ENCODE assay signal across 17 mouse cellular contexts in the genomic region with DNA sequence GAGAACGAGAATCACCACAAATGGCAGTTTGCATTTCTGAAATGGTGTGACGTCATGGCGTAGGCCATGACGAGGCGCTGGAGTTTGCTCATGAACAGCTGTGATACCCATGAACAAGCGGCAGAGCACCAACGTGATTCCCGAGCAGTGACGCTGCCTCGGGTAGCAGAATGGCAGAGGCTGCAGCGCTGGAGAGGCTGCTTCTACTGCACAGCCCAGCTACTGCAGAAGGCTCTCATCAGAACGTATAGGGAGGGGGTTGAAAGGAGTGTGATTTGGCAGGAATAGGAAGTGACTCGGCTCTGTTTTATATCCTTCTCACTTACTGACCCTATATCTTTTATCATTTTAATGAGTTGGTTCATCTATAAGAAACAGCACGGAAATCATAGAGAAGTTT. TPM values are rescaled to one million over a fixed set of nuclear protein-coding genes. Genes with fewer than 3 reads are reported as not detected.
DNase-seq lines count a peak whose midpoint lies in the region; ATAC-seq and TF ChIP-seq lines count a peak whose summit lies in the region.
"Had no signal": no experiment of that assay in that cellular context is flagged by ENCODE, and none has a peak within 500 bp of the region (broad histone marks: within the 10 kb centered on the region; RNA-seq: fewer than 3 reads in every experiment).

No protein-coding gene starts in this region.

- H3K27me3 ChIP-seq in intestine, embryonic 14.5 days (replicated peaks; ENCODE audit: control insufficient read depth, insufficient read depth, low read length), result no peaks in the 10 kb centered on the region
- no peaks in the 10 kb centered on the region for H3K27me3 ChIP-seq in intestine, embryonic 16.5 days (replicated peaks; ENCODE audit: control insufficient read depth, insufficient read depth, low read length)
- no peaks in the 10 kb centered on the region for H3K27me3 ChIP-seq in cerebellum, adult 2 months (ENCODE audit: control insufficient read depth, insufficient read depth, low read length)
- H3K27me3 ChIP-seq: embryonic facial prominence, embryonic 12.5 days; forebrain, embryonic 12.5 days; midbrain, embryonic 12.5 days; neural tube, embryonic 12.5 days had no signal

- no peak overlapping the region for H3K9ac ChIP-seq in intestine, embryonic 14.5 days (ENCODE audit: low read length)
- no peak overlapping the region for H3K9ac ChIP-seq in intestine, embryonic 16.5 days (ENCODE audit: low read depth, low read length)
- H3K9ac ChIP-seq: embryonic facial prominence, embryonic 12.5 days; forebrain, embryonic 12.5 days; midbrain, embryonic 12.5 days; neural tube, embryonic 12.5 days had no signal

- no peak for ATAC-seq in intestine, embryonic 14.5 days (replicated peaks; ENCODE audit: low FRiP score, low TSS enrichment, low read depth)
- no peak for ATAC-seq in intestine, embryonic 16.5 days
- peak; percentile 56 for ATAC-seq in megakaryocyte, adult 5-6 weeks (ENCODE audit: poor library complexity, severe bottlenecking)
- ATAC-seq: hindbrain, postnatal 0 days had no signal

- no peaks in the 10 kb centered on the region for H3K4me1 ChIP-seq in intestine, embryonic 14.5 days (replicated peaks; ENCODE audit: control insufficient read depth, insufficient read depth, low read length)
- peaks cover 7% of the 10 kb centered on the region for H3K4me1 ChIP-seq in intestine, embryonic 16.5 days (ENCODE audit: control insufficient read depth, insufficient read depth, low read length)
- H3K4me1 ChIP-seq in bone marrow, adult 2 months (ENCODE audit: control insufficient read depth, insufficient read depth, low read length), result no peaks in the 10 kb centered on the region
- H3K4me1 ChIP-seq in cerebellum, adult 2 months (ENCODE audit: control insufficient read depth, insufficient read depth, low read length), result no peaks in the 10 kb centered on the region
- H3K4me1 ChIP-seq: embryonic facial prominence, embryonic 12.5 days; forebrain, embryonic 12.5 days; midbrain, embryonic 12.5 days; neural tube, embryonic 12.5 days had no signal

- no peaks in the 10 kb centered on the region for H3K9me3 ChIP-seq in intestine, embryonic 14.5 days (ENCODE audit: control insufficient read depth, low read length)
- no peaks in the 10 kb centered on the region for H3K9me3 ChIP-seq in intestine, embryonic 16.5 days (ENCODE audit: control insufficient read depth, low read length)
- H3K9me3 ChIP-seq: embryonic facial prominence, embryonic 12.5 days; forebrain, embryonic 12.5 days; midbrain, embryonic 12.5 days; neural tube, embryonic 12.5 days had no signal

- TF ChIP-seq POLR2A in bone marrow, adult 2 months (IDR thresholded peaks at IDR 0.05; ENCODE audit: borderline replicate concordance, control insufficient read depth, low read depth, low read length), result no peak
- TF ChIP-seq POLR2A in cerebellum, adult 2 months (IDR thresholded peaks at IDR 0.05; ENCODE audit: borderline replicate concordance, insufficient read depth, low read length), result no peak

- 76% methylated on average over 14 of the region's 14 CpGs for WGBS in intestine, embryonic 14.5 days
- WGBS in intestine, embryonic 16.5 days, result 81% methylated on average over 14 of the region's 14 CpGs
- 43% methylated on average over 14 of the region's 14 CpGs for WGBS in bone marrow, adult 2 months
- 76% methylated on average over 14 of the region's 14 CpGs for WGBS in cerebellum, adult 2 months

- H3K4me2 ChIP-seq in intestine, embryonic 14.5 days (ENCODE audit: low read length), result no peak overlapping the region
- H3K4me2 ChIP-seq in intestine, embryonic 16.5 days (ENCODE audit: low read depth, low read length), result no peak overlapping the region
- H3K4me2 ChIP-seq: embryonic facial prominence, embryonic 12.5 days; forebrain, embryonic 12.5 days; midbrain, embryonic 12.5 days; neural tube, embryonic 12.5 days had no signal

- TF ChIP-seq CTCF in bone marrow, adult 2 months (IDR thresholded peaks at IDR 0.05; ENCODE audit: control insufficient read depth, insufficient read depth, low read length), result no peak
- TF ChIP-seq CTCF in cerebellum, adult 2 months (IDR thresholded peaks at IDR 0.05; ENCODE audit: borderline replicate concordance, insufficient read depth, low read depth, low read length), result no peak

- H3K27ac ChIP-seq in intestine, embryonic 14.5 days (ENCODE audit: low read depth), result no peak overlapping the region
- H3K27ac ChIP-seq in intestine, embryonic 16.5 days (ENCODE audit: low read length), result no peak overlapping the region
- no peak overlapping the region for H3K27ac ChIP-seq in bone marrow, adult 2 months (ENCODE audit: control insufficient read depth, insufficient read depth, low read depth, low read length, poor library complexity)
- no peak overlapping the region for H3K27ac ChIP-seq in cerebellum, adult 2 months (ENCODE audit: insufficient read depth, low read length)
- H3K27ac ChIP-seq: embryonic facial prominence, embryonic 12.5 days; forebrain, embryonic 12.5 days; hindbrain, postnatal 0 days; midbrain, embryonic 12.5 days; neural tube, embryonic 12.5 days had no signal

- no peak overlapping the region for H3K4me3 ChIP-seq in intestine, embryonic 14.5 days (ENCODE audit: low read depth, low read length)
- no peak overlapping the region for H3K4me3 ChIP-seq in intestine, embryonic 16.5 days (ENCODE audit: low read length)
- H3K4me3 ChIP-seq in bone marrow, adult 2 months (replicated peaks; ENCODE audit: control insufficient read depth, low read depth, low read length), result peak overlapping the region; percentile 36
- H3K4me3 ChIP-seq in cerebellum, adult 2 months (replicated peaks; ENCODE audit: insufficient read depth, low read depth, low read length), result no peak overlapping the region
- H3K4me3 ChIP-seq: embryonic facial prominence, embryonic 12.5 days; forebrain, embryonic 12.5 days; midbrain, embryonic 12.5 days; neural tube, embryonic 12.5 days had no signal

- DNase-seq in intestine, embryonic 14.5 days (ENCODE audit: low spot score), result peak; percentile 27
- peak; percentile 28 for DNase-seq in CD4-positive helper T cell, adult 2 months (ENCODE audit: low read depth, low spot score)
- no peak for DNase-seq in cerebellum, adult 2 months
- DNase-seq in T-cell, adult 2 months (ENCODE audit: low spot score), result no peak
- DNase-seq: adrenal gland, postnatal 36 days; cerebellum, adult 9-10 months; gastrocnemius, postnatal 14 days; left cerebral cortex, postnatal 4 days had no signal

- no peaks in the 10 kb centered on the region for H3K36me3 ChIP-seq in intestine, embryonic 14.5 days (ENCODE audit: control insufficient read depth, insufficient read depth, low read length)
- peaks cover 4% of the 10 kb centered on the region; the same call in 1 of the 2 replicates for H3K36me3 ChIP-seq in intestine, embryonic 16.5 days (ENCODE audit: control insufficient read depth, insufficient read depth, low read length)
- H3K36me3 ChIP-seq: embryonic facial prominence, embryonic 12.5 days; forebrain, embryonic 12.5 days; midbrain, embryonic 12.5 days; neural tube, embryonic 12.5 days had no signal

RNA-seq across cellular contexts. Expression of a gene that starts 24.4 kb away (rescaled TPM):
- polyA plus RNA-seq in intestine, embryonic 14.5 days (2014; fragmentation: Nextera tagmentation; extraction: Ambion mirVana), result 11.8 and 13.6 TPM in 2 replicates
- polyA plus RNA-seq in intestine, embryonic 16.5 days (2015; fragmentation: Nextera tagmentation; extraction: Ambion mirVana), result 9.2 and 9.4 TPM in 2 replicates
- 2.0 and 4.3 TPM in 2 replicates for polyA plus RNA-seq in bone marrow, adult 2 months (2011; ENCODE audit: insufficient read depth, insufficient read length, low replicate concordance, missing spikeins)
- 2.1 and 2.5 TPM in 2 replicates for total RNA-seq in megakaryocyte, adult 5-6 weeks (2015)
- total RNA-seq in megakaryocyte, adult 5-6 weeks (2017), result 2.7 and 7.4 TPM in 2 replicates
- 5.8 and 6.0 TPM in 2 replicates for polyA plus RNA-seq in cerebellum, adult 2 months (2012; rRNA removed)

RNA-seq across cellular contexts. Expression of a gene that starts 25.9 kb away (rescaled TPM):
- polyA plus RNA-seq in intestine, embryonic 14.5 days (2014; fragmentation: Nextera tagmentation; extraction: Ambion mirVana), result 45.3 and 58.6 TPM in 2 replicates
- polyA plus RNA-seq in intestine, embryonic 16.5 days (2015; fragmentation: Nextera tagmentation; extraction: Ambion mirVana), result 405 and 573 TPM in 2 replicates
- polyA plus RNA-seq in bone marrow, adult 2 months (2011; ENCODE audit: insufficient read depth, insufficient read length, low replicate concordance, missing spikeins), result 0.82 and 0.97 TPM in 2 replicates
- 1.0 and 1.2 TPM in 2 replicates for total RNA-seq in megakaryocyte, adult 5-6 weeks (2015)
- 1.1 and 1.2 TPM in 2 replicates for total RNA-seq in megakaryocyte, adult 5-6 weeks (2017)
- polyA plus RNA-seq in cerebellum, adult 2 months (2012; rRNA removed), result 6.7 and 7.4 TPM in 2 replicates

RNA-seq across cellular contexts. Expression of a gene that starts 51.6 kb away (rescaled TPM):
- polyA plus RNA-seq in intestine, embryonic 14.5 days (2014; fragmentation: Nextera tagmentation; extraction: Ambion mirVana), result 0.19 and 0.31 TPM in 2 replicates
- polyA plus RNA-seq in intestine, embryonic 16.5 days (2015; fragmentation: Nextera tagmentation; extraction: Ambion mirVana), result 0.17 TPM in 1 of 2 replicates, not detected in the other
- polyA plus RNA-seq in bone marrow, adult 2 months (2011; ENCODE audit: insufficient read depth, insufficient read length, low replicate concordance, missing spikeins), result not detected in 2 replicates
- not detected in 2 replicates for total RNA-seq in megakaryocyte, adult 5-6 weeks (2015)
- total RNA-seq in megakaryocyte, adult 5-6 weeks (2017), result not detected in 2 replicates
- 0.08 and 0.10 TPM in 2 replicates for polyA plus RNA-seq in cerebellum, adult 2 months (2012; rRNA removed)
- total RNA-seq: adrenal gland, postnatal 36 days; hindbrain, postnatal 0 days; left cerebral cortex, postnatal 4 days had no signal
- polyA plus RNA-seq: embryonic facial prominence, embryonic 12.5 days; forebrain, embryonic 12.5 days; liver, embryonic 16.5 days; midbrain, embryonic 12.5 days; neural tube, embryonic 12.5 days had no signal

RNA-seq across cellular contexts. Expression of a gene that starts 54.0 kb away (rescaled TPM):
- 0.07 and 0.13 TPM in 2 replicates for polyA plus RNA-seq in intestine, embryonic 14.5 days (2014; fragmentation: Nextera tagmentation; extraction: Ambion mirVana)
- 0.15 and 0.18 TPM in 2 replicates for polyA plus RNA-seq in intestine, embryonic 16.5 days (2015; fragmentation: Nextera tagmentation; extraction: Ambion mirVana)
- polyA plus RNA-seq in bone marrow, adult 2 months (2011; ENCODE audit: insufficient read depth, insufficient read length, low replicate concordance, missing spikeins), result not detected in 2 replicates
- not detected in 2 replicates for total RNA-seq in megakaryocyte, adult 5-6 weeks (2015)
- not detected in 2 replicates for total RNA-seq in megakaryocyte, adult 5-6 weeks (2017)
- polyA plus RNA-seq in cerebellum, adult 2 months (2012; rRNA removed), result 0.05 and 0.07 TPM in 2 replicates

Comparison
In these comparisons a context has a peak if more than half of its experiments do, and no peak if none do; other contexts are left out.
1. DNase-seq: peak in intestine, embryonic 14.5 days (single experiment) and CD4-positive helper T cell, adult 2 months (single experiment); none in cerebellum, adult 2 months (0 of 2) and T-cell, adult 2 months (single experiment).